Mouse (Mus musculus) T-helper 1 cell (primary cell): Measurements from ENCODE around the gene Bhlhe40.

ENCODE experiments used
- in situ Hi-C: fragments of 300-600 bp; cut with MboI, MseI; formaldehyde crosslinking; loops from one replicate; pipeline ENCODE4 v1.15.1; 2025; ENCODE audit warnings: high pct_unique_total_duplicates

Gene Bhlhe40

DNA sequence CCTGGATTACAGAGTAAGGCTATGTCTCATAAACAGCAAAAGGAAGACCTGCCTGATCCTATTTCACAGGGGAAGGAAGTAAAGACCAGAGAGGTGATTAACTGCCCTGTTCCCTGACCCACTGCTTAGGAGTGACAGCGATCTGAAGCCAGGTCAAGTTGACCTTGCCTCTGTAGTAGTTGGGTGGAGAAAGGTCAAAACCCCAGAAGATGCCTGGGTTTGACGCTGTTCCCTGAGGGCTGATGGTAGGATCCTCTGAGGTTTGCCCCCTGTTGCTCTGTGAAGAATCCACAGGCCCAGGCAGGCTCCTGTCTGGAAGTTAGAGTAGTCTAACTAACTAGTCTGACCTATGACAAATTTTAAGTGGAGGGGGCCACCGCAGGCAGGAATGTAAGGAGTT, 26.5 kb downstream of the Bhlhe40 start:
- in situ Hi-C loops = no loop called here

DNA sequence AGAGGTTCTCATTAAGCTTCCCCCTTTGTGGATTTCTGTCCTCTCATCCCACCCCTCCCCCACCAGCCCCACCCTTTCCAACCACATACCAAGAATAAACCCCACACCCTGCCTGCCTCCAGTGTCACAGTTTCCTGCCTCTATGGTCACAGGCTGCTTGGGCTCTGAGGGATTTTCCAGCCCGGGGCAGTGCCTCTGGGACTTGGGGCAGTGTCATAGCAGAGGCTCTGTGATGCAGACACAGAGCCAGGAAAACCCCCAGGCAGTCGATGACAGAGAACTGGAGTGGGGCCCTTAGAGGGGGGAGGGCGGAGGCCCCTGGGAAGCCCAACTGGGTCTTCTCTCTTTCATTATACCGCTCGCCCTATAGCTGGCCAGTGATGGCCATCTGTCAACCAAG, 27.9 kb downstream of the Bhlhe40 start:
- in situ Hi-C loops = no loop called here

DNA sequence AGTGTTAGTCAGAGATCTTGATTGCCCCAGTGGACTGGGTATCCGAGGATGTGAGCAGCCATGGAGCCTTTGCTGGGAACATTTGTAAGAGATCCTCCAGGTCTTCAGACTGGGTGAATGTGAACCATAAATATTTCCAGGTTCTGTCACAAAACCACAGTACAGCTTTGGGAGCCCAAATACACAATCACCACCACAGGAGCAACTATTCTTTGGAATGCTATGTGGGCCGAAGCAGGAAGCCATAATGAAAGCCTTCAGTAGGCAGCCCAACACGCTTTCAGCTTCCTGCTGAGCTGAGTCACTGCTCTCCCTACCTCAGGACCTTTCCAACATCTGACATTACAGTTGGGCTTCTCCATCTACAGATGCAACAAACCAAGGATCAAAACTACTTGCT, 32.6 kb downstream of the Bhlhe40 start:
- in situ Hi-C loops = no loop called here

DNA sequence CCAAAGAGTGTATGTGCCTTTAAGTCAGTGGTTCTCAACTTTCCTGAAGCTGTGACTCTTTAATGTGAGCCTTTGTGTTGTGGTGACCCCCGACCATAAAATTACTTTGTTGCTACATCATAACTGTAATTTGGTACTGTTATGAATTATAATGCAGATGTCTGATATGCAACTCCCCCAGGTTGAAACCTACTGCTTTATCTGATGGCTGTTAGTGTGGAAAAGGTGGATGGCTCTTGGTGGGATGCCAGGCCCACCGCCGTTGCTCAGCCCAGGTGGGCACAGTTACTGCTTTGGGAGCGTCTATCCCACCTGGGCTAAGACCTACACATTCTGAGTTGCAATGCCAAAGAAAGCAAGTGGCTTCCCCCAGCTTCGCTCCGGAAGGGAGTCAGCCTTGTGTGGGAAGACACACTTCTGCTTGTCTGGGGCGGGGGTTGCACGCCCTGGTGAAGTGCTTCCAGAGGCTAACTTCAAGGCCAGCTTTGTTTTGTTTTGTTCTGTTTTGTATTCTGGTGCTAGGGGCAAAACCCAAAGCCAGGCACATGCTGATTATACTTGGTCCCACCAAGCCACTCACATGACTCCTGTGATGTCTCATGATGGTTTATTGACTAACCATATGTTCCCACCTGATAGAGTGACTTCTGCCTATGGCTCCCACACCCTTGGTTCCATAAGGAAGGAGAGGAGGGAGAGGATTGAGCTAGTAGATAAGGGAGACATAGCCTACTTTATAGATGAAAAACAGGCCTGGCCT, 34.7 kb downstream of the Bhlhe40 start:
- in situ Hi-C loops = no loop called here

DNA sequence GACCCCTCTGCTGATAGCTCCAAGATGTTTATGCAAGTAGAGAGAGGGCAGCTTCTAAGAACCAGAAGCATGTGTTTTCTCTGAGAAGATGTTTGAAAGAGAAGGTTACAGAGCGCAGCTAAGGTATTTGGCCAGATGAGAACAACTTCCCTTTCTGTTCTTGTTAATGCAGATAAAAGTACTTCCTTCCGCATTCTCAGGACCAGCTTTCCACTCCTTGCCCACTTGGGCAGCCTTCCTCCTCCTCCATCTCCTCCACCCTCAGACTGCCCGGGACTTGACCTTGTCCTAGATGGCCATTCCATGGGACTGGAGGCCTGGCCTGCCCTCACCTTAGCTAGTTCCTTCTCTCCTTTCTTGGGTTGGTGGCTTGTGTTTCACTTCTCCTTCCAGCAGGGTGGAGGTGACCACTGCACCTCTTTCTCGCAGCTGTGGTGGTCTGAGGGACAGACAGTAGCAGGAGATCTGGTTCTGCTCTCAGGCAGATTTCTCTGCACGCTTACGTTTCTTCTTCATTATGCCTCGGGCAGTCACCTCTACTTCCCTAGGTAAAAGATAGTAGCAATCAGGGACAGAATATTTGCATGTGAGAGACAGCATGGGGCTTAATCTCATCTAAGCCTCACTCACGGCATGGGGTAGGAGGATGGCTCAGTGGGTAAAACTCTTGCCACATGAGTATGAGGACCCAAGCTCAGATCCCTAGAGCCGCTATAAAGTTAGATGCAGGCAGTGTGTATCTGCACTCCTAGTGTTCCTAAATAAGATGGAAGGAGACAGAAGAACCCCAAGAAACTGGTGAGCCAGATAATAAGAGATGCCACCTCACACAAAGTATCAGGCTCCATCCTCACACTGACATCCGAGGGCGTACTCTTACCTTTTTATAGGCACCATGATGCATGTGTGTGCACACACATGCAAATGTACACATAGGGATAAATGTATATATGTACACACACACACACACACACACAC, 35.7 kb downstream of the Bhlhe40 start:
- in situ Hi-C loops = no loop called here

DNA sequence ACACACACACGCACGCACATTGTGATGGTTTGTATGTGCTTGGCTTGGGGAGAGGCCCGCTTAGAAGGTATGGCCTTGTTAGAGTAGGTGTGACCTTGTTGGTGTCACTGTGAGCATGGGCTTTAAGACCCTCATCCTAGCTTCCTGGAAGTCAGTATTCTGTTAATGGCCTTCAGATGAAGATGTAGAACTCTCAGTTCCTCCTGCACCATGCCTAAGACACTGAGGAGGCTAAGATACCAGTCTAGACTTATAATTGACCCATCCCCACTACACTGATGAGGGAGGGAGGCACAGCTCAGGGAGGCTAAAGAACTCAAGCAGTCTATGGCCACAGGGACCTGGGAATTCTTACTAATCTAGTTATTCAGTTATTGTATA, 36.4 kb downstream of the Bhlhe40 start:
- in situ Hi-C loops = no loop called here

DNA sequence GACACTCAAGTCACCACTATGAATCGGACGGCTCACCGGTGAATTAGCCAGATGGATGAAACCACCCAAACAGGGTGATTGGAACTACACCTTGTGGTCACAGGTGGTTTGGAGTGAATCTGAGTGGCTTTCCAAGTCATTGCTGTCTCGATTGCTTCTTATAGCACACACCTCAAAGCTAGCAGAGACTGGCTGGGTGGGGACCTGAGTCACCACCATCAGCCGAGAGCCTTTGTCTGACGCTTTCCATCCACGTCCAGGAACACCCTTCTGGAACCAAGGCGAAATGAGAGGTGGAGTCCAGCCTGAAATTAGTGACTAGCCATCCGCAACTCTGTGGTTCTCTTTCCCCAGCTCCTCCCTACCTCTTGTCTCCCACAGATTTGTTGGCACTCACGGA, 36.9 kb downstream of the Bhlhe40 start:
- in situ Hi-C loops = no loop called here

DNA sequence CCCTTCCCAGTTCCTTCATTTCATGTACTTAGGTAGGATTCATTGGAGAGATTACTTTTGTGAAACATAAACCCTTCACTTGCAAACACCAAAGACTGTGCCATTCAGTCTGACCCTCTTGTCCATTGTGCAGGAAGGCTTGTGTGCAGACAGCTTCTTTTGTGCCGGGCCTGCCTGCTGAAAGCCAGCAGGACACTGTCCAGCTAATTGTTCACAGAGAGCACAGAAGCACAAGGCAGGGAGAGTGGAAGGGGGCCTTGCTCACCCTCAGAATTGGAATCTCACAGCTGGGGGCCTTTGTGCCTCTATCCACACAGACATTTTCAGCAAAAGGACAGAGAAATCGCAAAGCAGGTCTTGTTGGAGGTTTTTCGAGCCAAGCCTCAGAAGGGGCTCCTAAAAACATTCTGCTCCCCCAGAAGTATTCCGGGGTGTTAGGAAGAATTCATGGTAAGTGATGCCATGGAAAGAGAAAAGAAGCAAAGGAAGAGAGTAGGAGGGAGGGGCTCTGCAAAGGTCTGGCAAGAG, 38.0 kb downstream of the Bhlhe40 start:
- in situ Hi-C loops = no loop called here

DNA sequence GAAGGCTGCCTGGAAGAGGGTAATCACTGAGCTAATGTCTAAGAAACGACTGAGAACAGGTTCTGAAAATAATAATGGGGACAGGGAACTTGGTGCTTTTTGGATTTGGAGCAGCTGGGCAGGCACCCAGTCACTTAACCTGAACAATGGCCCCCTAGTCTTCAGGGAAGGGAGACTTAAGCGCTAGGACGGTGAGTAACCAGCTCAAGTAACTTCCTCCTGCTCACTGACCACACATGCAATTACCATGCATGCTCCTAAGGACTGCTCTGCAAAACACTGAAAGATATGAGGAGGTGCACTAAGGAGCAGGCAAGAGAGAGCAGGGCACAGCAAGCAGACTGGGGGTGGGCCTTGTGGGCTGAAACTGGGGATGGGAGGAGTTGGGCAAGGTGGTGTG, 39.2 kb downstream of the Bhlhe40 start:
- in situ Hi-C loops = loop anchor here (5.0 kb wide), 1 partner anchor 32 kb away; no protein-coding TSS in a partner anchor

DNA sequence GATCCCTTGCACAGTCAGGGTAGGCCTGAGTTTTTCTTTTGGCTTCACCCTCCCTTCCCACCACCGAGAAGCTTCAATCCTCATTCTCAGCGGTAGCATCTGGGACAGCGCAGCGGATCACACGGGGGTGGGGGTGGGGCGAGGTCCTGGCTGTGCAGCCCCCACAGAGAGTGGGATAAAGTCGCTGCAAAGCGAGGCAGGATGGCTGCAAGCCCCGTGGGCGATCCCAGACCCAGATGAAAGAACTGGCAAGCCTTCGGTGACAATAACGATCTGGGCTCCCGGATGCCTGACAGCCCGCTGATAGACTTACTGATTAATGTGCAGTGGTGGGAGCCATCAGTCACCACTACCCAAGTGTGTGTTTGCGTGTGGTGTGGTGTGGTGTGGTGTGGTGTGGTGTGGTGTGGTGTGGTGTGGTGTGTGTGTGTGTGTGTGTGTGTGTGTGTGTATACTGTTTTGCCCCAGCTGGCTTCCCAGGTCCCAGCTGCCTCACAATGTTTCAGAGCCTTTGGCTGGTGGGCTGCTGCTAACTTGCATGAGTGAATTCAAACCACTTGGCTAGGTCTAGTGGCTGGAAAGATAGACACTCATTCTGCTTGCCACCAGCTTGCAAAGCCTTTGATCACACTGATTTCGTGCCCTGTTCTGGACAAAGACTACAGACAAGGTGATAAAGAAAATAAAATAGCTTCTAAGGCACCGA, 40.4 kb downstream of the Bhlhe40 start:
- in situ Hi-C loops = loop anchor here (5.0 kb wide), 1 partner anchor 33 kb away; no protein-coding TSS in a partner anchor

DNA sequence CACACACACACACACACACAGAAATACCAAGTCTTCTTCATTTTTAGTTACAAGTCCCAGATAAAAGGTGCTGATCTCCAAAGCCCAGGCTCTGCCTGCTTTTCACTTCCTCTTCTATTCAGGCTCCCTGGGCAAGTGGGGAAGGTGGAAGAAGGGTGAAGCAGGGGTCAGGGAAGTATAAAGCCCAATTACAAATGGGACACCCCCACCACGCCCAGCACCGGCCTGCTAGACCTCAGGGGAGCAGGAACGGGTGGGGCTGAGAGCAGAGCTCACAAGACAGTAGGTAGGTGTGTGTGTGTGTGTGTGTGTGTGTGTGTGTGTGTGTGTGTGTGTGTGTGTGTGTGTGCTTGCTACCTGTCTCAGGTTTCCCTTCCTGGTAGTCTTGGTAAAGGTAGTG, 42.2 kb downstream of the Bhlhe40 start:
- in situ Hi-C loops = loop anchor here (5.0 kb wide), 1 partner anchor 35 kb away; no protein-coding TSS in a partner anchor

DNA sequence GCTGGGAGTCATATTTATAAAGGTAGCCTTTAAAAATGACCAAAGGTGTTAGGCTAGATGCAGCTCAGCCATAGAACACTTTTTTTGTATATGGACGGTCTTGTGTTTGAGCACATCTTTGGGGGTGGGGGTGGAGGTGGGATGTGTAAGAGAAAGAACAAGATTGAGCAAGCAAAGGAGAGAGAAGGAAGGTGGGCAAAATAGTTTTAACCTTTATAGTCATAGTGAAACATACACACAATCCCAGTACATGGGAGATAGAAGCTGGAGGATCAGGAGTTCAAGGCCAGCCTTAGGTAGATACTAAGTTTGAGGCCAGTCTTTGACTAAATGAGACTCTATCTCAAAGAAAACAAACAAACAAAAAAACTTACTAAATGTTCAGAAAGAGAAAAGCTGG, 42.7 kb downstream of the Bhlhe40 start:
- in situ Hi-C loops = loop anchor here (5.0 kb wide), 1 partner anchor 36 kb away; no protein-coding TSS in a partner anchor

DNA sequence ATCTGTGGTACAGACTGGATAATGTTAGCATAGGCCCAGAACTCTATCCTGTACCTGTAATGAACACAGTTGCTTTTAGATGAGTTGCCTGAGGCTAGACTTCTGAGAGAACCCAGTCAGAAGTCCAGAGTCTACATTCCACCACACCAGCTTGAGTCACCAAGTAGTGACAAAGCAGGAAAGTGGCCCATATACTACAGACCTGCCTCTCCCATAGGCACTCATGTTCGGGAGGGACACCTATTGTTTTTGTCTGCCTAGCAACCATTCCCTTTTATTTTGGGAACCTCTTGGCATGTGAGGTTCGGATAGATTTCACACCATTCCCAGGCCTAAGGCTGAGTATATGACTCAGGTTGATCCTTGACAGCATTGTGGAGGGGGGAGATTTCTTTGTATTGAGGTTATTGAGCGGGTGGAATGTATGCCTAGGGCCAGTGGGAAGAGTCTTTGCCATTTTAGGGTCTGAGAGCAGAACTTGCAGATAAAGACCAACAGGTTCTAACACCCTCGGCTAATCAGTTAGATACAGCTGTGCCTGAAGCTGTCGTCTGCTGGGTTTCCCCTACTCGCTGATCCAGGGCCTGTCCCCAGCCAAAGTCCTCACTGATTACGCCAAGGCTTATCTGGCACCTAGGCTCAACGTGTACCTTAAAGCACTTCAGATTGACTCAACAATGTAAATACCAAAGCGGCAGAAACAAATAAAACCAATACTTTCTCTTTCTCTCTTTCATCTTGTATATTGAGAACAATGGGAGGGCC, 44.1 kb downstream of the Bhlhe40 start:
- in situ Hi-C loops = loop anchor here (5.0 kb wide), 1 partner anchor 37 kb away; no protein-coding TSS in a partner anchor

DNA sequence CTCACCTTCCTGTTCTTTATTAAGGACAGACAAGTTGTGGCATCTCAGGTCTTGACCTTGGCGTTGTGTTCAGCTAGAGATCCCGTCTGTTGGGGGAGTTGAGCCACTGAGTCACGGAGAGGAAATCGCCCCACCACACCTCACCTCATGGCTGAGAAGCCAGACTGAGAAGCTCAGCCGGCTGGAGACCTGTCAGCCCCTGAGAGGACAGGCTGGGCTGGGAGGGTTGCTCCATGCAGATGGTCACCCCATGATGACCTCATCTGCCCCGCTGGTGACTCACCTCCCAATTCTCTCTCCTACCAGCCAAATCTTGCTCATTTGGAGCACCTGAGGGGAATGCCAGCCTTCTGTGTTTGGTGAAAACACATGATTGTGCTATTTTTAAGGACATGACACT, 45.5 kb downstream of the Bhlhe40 start:
- in situ Hi-C loops = no loop called here

DNA sequence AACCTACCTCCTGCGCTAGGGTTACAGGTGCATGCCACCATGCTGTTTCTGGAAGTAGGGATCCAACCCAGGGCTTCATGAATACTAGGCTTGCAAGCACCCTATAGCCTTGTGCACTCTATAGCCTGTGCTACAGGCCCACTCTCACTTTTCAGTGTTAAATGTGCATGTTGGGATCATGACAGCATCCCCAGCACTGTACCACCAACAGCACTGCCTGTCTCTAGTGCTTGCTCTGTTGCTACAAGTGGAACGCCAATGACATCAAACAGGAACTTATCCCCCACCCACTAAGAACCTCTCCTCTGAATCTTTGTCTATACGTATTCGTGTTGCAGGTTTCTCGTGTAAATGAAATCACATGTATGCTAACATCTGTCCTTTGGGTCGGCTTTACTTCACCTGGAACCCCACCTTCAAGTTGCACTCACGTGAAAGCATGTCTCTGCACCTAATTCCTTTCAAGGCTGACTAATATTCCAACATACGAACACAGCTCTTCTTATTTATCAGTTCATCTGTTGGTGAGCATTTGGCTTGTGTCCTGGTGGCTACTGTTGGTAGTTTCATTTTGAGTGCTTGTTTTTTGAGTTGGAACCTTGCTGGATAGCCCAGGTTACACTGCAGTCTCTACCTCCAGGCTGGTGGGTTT, 46.7 kb downstream of the Bhlhe40 start:
- in situ Hi-C loops = no loop called here

DNA sequence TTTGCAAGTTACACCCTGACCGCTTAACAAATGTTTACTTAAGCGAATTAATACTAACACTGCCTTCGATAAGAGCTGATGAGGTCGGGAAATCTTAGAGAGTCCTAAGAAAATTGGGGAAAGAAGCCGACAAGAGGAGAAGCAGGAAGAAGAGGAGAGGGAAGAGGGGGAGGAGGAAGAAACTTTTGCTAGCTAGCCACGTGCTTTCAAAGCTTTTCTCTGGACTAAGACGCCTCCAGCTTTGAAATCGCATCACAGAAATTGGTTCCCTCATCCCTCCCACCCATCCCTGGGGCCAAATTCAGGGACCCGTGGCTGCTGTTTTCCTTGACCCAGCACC, 48.7 kb downstream of the Bhlhe40 start:
- in situ Hi-C loops = no loop called here

DNA sequence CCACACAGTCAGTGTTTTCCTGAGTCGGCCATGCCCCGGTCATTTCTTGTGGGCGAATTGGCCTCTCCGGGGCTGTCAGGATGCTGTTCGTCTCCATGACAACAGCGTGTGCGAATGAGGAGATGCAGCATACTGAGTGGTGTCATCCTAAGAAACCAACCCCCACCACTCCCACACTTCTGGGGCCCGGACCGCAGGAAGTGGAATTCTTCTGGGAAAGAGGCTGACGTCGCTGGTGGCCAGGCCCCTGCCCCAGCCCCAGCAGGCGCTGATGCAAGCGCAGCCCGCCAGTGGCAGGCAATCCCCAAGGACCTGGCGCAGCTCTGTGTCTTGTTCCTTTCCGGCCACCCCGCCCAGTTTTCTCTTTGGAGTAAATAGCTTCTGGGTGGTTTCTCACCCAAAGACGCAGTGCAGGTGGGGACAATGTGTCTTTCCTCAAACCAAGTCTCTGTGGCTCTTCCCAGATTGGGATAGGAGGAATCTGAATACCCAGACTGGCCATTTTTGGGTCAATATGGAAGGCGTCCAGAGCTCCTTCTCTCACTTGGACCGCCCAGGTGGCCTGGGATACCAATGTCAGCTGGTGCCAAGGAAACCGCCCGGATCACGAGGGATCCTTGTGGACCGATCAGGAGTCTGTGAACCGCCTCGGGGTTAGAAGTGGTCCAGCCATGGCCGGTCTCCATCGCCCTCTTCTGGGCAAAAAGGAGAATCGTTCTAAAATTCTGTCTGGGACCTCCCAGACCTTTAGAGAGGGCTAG, 49.2 kb downstream of the Bhlhe40 start:
- in situ Hi-C loops = no loop called here

DNA sequence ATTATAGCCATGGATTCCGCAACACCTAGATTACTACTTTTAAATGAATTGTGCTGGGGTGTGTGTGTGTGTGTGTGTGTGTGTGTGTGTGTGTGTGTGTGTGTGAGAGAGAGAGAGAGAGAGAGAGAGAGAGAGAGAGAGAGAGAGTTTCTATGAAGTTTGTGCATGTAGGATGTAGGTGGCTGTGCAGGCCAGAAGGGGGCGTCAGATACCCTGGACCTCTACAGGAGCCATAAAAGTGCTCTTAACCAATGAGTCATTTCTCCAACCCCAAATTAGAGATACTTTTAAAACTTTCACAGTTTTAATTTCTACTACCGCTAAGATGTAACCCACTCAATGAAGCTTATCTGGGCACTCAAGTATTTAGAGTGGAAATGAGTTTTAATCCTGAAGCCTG, 50.2 kb downstream of the Bhlhe40 start:
- in situ Hi-C loops = no loop called here

DNA sequence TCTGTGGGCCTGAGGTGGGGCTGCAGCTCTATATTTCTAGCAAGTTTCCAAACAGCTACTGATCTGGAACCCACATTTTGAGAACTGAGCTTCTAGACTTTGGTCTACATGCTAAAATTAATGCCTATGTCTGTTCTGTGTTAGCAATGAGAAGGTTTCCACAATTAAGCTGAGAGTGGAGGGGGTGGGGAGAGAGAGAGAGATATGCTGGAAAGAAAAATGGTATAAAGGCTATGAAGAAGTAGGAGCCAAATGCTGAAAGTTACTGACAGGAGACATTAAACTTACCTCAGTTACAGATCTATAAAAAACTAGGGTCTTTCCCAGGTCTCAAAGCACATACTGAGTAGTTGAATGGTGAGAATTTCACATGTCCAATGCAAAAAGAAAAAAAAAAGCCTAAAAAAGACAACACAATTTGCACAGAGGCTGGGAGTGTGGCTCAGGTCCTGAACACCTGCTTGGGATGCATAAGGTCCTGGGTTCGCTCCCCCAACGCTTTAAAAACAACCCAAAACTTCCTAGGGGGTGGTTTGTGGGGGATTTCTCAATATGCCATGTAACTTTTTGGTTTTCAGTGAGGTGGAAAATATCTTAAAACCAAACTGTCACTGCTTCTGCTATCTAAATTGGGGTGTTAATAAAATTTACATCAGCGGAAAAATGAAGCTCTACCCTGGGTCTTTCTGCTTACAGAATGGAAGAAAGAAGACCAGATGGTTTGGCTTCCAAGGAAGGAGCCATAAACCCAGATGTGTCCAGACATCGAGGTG, 50.9 kb downstream of the Bhlhe40 start:
- in situ Hi-C loops = no loop called here
